Mouse (Mus musculus) kidney, embryonic 14.5 days (tissue): Measurements from ENCODE around the gene Dhx35. TPM values are rescaled to one million over a fixed set of nuclear protein-coding genes. Genes with fewer than 3 reads are reported as not detected.
A peak's percentile ranks its signal among the peaks of the same experiment; 100 is the strongest.

Experiments
- ATAC-seq: fragments of 200-750 bp; cut with Nextera tagmentation; 2 replicates; pipeline ENCODE4 v1.8.0; 2017; ENCODE audit warnings: moderate number of reproducible peaks, mild to moderate bottlenecking, moderate TSS enrichment, moderate library complexity; ENCODE audit not compliant: low FRiP score, low TSS enrichment
- H3K27ac ChIP-seq: fragments of 300-500 bp; sonication (generic); 2 replicates; pipeline ENCODE4 v1.5.1; 2014; ENCODE audit warnings: low read depth, mild to moderate bottlenecking, low read length, moderate library complexity, mixed read lengths
- H3K27me3 ChIP-seq: fragments of 300-500 bp; sonication (generic); 2 replicates; pipeline ENCODE4 v1.6.1; 2014; ENCODE audit warnings: mild to moderate bottlenecking, low read length; ENCODE audit not compliant: control insufficient read depth, insufficient read depth
- H3K36me3 ChIP-seq: fragments of 300-500 bp; sonication (generic); 2 replicates; pipeline ENCODE4 v1.6.1; 2014; ENCODE audit warnings: low read length, mixed read lengths; ENCODE audit not compliant: control insufficient read depth, insufficient read depth
- H3K4me1 ChIP-seq: fragments of 300-500 bp; sonication (generic); 2 replicates; pipeline ENCODE4 v1.6.1; 2014; ENCODE audit warnings: low read length, mixed read lengths; ENCODE audit not compliant: control insufficient read depth, insufficient read depth
- H3K4me2 ChIP-seq: fragments of 300-500 bp; sonication (generic); replicated peaks from 2 replicates; pipeline ENCODE4 v1.6.1; 2014; ENCODE audit warnings: low read depth, mild to moderate bottlenecking, low read length
- H3K4me3 ChIP-seq: fragments of 300-500 bp; sonication (generic); 2 replicates; pipeline ENCODE4 v1.5.1; 2014; ENCODE audit warnings: mild to moderate bottlenecking, low read length
- H3K9ac ChIP-seq: fragments of 300-500 bp; sonication (generic); 2 replicates; pipeline ENCODE4 v1.6.1; 2014; ENCODE audit warnings: low read depth, mild to moderate bottlenecking, low read length, moderate library complexity
- H3K9me3 ChIP-seq: fragments of 300-500 bp; sonication (generic); 2 replicates; pipeline ENCODE4 v1.6.1; 2016; ENCODE audit warnings: low read length; ENCODE audit not compliant: control insufficient read depth
- WGBS: fragments of 180-500 bp; shearing (Covaris S2); extraction: QIAGEN DNeasy Blood & Tissue Kit; methylation state at CpG from one replicate; pipeline ENCODE4 v1.1.7; 2014; 5-methylcytosine and 5-hydroxymethylcytosine counted together
- polyA plus RNA-seq: library from polyadenylated mRNA; unstranded; fragments of >200 nt; fragmentation: Nextera tagmentation; extraction: Ambion mirVana; gene quantifications from 2 replicates; pipeline ENCODE4 v1.2.1, GENCODE M21; 2014

The Dhx35 gene
- polyA plus RNA-seq, 1 experiment from 2014 or later = 24.8 TPM

DNA sequence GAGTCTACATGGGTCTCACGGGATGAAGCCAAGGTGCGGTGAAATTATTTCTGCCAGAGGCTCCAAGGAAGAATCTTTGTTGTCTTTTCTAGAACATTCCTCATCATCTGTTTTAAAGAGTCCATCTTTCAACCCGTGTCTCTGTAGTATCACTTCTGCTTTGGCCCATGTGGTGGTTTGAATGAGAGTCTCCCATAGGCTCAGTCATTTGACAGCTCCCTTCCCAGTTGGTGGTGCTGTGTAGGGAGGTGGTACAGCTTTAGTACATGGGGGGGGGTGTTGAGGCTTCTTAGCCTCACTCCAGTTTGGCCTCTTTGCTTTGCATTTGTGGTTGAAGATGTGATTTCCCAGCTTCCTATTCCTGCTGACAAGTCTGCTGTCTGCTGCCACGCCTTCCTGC is 96.7 kb downstream of the Dhx35 start:
- 83% methylated on average over 4 of the region's 4 CpGs for WGBS
- no peak for ATAC-seq
- H3K4me1 ChIP-seq = no peaks in the 10 kb centered on the region

DNA sequence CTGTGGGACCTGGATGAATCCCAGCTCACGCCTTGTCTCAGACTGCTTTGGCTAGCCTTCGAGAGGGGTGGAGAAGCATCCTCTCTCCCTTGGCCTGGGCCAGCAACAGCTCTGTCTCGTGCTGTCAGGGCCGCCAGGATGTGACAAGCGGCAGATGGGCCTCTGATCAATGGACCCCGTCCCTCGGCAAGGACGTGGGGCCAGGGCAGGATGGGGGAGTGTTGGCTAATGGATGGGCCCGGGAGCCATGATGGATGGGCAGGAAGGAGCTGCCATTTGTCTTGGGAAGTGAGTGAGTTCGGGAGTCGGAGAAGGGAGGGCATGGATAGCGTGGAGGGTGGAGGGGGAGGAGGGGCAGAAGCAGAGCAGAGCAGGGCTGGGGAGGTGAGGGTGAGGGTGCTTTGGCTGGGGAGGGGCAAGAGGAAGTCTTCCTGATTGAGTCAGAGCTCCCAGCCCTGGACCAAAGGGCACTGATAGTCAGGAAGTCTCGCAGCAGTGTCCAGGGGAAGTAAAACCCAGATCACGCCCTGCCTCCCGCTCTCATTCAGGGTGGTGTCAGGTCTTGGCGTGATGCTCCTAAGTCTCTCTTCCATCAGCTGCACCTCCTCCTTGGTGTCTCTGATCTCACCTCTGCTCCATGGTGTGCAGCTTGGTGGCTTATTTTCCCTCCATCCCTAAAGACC is 98.7 kb downstream of the Dhx35 start:
- ATAC-seq = peak; percentile 85
- no peak overlapping the region for H3K27ac ChIP-seq
- no peaks in the 10 kb centered on the region for H3K27me3 ChIP-seq
- H3K9me3 ChIP-seq = no peaks in the 10 kb centered on the region
- 4% methylated on average over 16 of the region's 16 CpGs for WGBS
- H3K9ac ChIP-seq = no peak overlapping the region
- no peaks in the 10 kb centered on the region for H3K4me1 ChIP-seq
- H3K4me3 ChIP-seq = no peak overlapping the region
- H3K36me3 ChIP-seq = no peaks in the 10 kb centered on the region
- no peak overlapping the region; the same call in 1 of the 2 replicates for H3K4me2 ChIP-seq

More for the DNA sequence above, 96.7 kb downstream of the Dhx35 start:
- H3K4me3 ChIP-seq = no peak overlapping the region
- no peaks in the 10 kb centered on the region for H3K27me3 ChIP-seq
- H3K9ac ChIP-seq = no peak overlapping the region
- no peak overlapping the region for H3K4me2 ChIP-seq
- H3K36me3 ChIP-seq = no peaks in the 10 kb centered on the region
- no peak overlapping the region for H3K27ac ChIP-seq
- no peaks in the 10 kb centered on the region for H3K9me3 ChIP-seq

DNA sequence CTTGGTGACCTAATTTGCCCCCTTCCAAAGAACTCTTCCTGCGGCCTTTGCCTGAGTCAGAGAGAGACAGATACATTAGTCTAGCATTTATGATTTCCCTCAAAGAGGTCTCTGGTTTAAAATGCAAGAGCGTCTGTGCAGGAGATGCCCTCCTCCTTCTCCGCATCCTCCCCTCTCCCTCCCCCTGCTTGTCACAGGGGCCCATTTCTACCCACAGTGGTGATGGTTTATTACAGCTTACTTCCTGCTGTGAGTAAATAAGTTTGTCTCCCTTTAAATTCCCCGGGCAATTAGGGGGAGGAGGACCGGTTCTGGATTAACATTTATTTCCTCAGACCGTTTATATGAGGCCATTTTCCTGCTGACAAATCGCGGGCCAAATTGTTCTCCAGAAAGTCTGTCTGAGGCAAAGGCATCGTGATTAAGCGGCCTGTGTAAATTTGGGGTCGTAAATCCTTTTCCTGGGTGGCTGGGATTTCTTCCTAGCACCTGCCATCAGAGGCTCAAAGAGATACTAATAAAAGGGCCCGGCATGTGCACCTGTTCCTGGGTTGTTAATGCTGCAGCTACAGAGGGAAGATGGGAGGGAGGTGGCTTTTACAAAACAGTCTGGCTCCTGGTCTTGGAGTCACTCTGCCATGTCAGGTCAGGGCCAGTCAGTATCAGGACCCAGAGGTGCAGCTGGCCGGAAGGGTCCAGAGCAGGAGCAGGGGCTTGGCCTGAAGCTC is 104.0 kb downstream of the Dhx35 start:
- Histone ChIP-seq H3K4me3 (no peak overlapping the region), H3K4me2 (no peak overlapping the region), H3K9ac (no peak overlapping the region), H3K27me3 (no peaks in the 10 kb centered on the region), H3K4me1 (no peaks in the 10 kb centered on the region), H3K9me3 (no peaks in the 10 kb centered on the region), H3K36me3 (no peaks in the 10 kb centered on the region), H3K27ac (no peak overlapping the region)
- 12% methylated on average over 13 of the region's 13 CpGs for WGBS
- ATAC-seq = no peak

Other genes with a start within 250 kb of the Dhx35 start
- gene Slc32a1, start 184.0 kb upstream of the Dhx35 start, polyA plus RNA-seq = 0.09 and 0.16 TPM in 2 replicates
- 13.2 and 15.6 TPM in 2 replicates for gene Actr5, start 169.9 kb upstream of the Dhx35 start, polyA plus RNA-seq
- gene Ppp1r16b, start 129.4 kb upstream of the Dhx35 start, polyA plus RNA-seq = 16.6 and 17.3 TPM in 2 replicates
- gene Fam83d, start 26.7 kb upstream of the Dhx35 start, polyA plus RNA-seq = 49.2 and 57.6 TPM in 2 replicates